Mouse (Mus musculus) stomach, postnatal 0 days (tissue): ENCODE measurements at regions not wholly inside any gene's neighbourhood (a gene's known extent, or its start where the extent isn't known, plus 50 kb on each side); places are given as distances from the start of the nearest gene placed in this dataset.

Experiments used
- ATAC-seq: fragments of 200-750 bp; cut with Nextera tagmentation; 2 replicates; pipeline ENCODE4 v1.8.0; 2017; ENCODE audit not compliant: low FRiP score, low TSS enrichment
- DNase-seq: peaks from one replicate; pipeline ENCODE4 v3.0.0-alpha.2; 2016; ENCODE audit warnings: low spot score
- H3K27ac ChIP-seq: fragments of 300-500 bp; sonication (generic); replicated peaks from 2 replicates; pipeline ENCODE4 v1.5.1; 2014; ENCODE audit warnings: mild to moderate bottlenecking, control low read depth
- H3K27me3 ChIP-seq: fragments of 300-500 bp; sonication (generic); 2 replicates; pipeline ENCODE4 v1.6.1; 2014; ENCODE audit warnings: low read length; ENCODE audit not compliant: control insufficient read depth, insufficient read depth
- H3K36me3 ChIP-seq: fragments of 300-500 bp; sonication (generic); 2 replicates; pipeline ENCODE4 v1.6.1; 2014; ENCODE audit warnings: low read length, mixed read lengths; ENCODE audit not compliant: control insufficient read depth, insufficient read depth
- H3K4me1 ChIP-seq: fragments of 300-500 bp; sonication (generic); replicated peaks from 2 replicates; pipeline ENCODE4 v1.6.1; 2014; ENCODE audit warnings: antibody characterized with exemption; ENCODE audit not compliant: control insufficient read depth, insufficient read depth
- H3K4me2 ChIP-seq: fragments of 300-500 bp; sonication (generic); replicated peaks from 2 replicates; pipeline ENCODE4 v1.6.1; 2014; ENCODE audit warnings: low read depth, mild to moderate bottlenecking, control low read depth, moderate library complexity
- H3K4me3 ChIP-seq: fragments of 300-500 bp; sonication (generic); 2 replicates; pipeline ENCODE4 v1.5.1; 2014; ENCODE audit warnings: low read depth, low read length, control low read depth
- H3K9ac ChIP-seq: fragments of 300-500 bp; sonication (generic); 2 replicates; pipeline ENCODE4 v1.6.1; 2014; ENCODE audit warnings: mild to moderate bottlenecking, low read length, control low read depth, mixed read lengths
- H3K9me3 ChIP-seq: fragments of 300-500 bp; sonication (generic); 2 replicates; pipeline ENCODE4 v1.6.1; 2016; ENCODE audit warnings: low read length; ENCODE audit not compliant: control insufficient read depth
- CTCF ChIP-seq: IDR thresholded peaks from 2 replicates; pipeline ENCODE4 v1.5.1; 2016; ENCODE audit warnings: antibody characterized with exemption, low read depth, mild to moderate bottlenecking, moderate library complexity
- EP300 ChIP-seq: optimal IDR thresholded peaks from 2 replicates; pipeline ENCODE3; 2016; ENCODE audit warnings: antibody characterized with exemption
- WGBS: fragments of 180-500 bp; shearing (Covaris S2); extraction: QIAGEN DNeasy Blood & Tissue Kit; methylation state at CpG from one replicate; pipeline ENCODE4 v1.1.7; 2014; 5-methylcytosine and 5-hydroxymethylcytosine counted together

GRCm38 (mm10) chr6:51696396-51696795 lies 172.7 kb downstream of the Snx10 start:
- Histone ChIP-seq H3K4me2 (no peak overlapping the region), H3K4me3 (no peak overlapping the region), H3K27me3 (no peaks in the 10 kb centered on the region), H3K9me3 (no peaks in the 10 kb centered on the region), H3K27ac (no peak overlapping the region), H3K9ac (no peak overlapping the region), H3K36me3 (no peaks in the 10 kb centered on the region), H3K4me1 (no peaks in the 10 kb centered on the region)
- no peak for TF ChIP-seq CTCF
- TF ChIP-seq EP300: no peak
- WGBS: 84% methylated on average over 7 of the region's 7 CpGs
- DNase-seq: no peak
- no peak for ATAC-seq

GRCm38 (mm10) chr6:51697754-51698153 lies 174.1 kb downstream of the Snx10 start:
- H3K4me1 ChIP-seq: no peaks in the 10 kb centered on the region
- no peak for DNase-seq
- no peak; the same call in 1 of the 2 replicates for ATAC-seq
- no peak overlapping the region for H3K4me3 ChIP-seq
- no peak overlapping the region for H3K27ac ChIP-seq
- H3K4me2 ChIP-seq: no peak overlapping the region
- H3K9ac ChIP-seq: no peak overlapping the region
- no peak for TF ChIP-seq EP300
- TF ChIP-seq CTCF: no peak
- H3K36me3 ChIP-seq: no peaks in the 10 kb centered on the region
- 70% methylated on average over 3 of the region's 3 CpGs for WGBS
- H3K27me3 ChIP-seq: no peaks in the 10 kb centered on the region
- H3K9me3 ChIP-seq: no peaks in the 10 kb centered on the region

GRCm38 (mm10) chr6:51698244-51698643 lies 174.5 kb downstream of the Snx10 start:
- no peaks in the 10 kb centered on the region for H3K27me3 ChIP-seq
- no peaks in the 10 kb centered on the region for H3K4me1 ChIP-seq
- no peak for DNase-seq
- TF ChIP-seq CTCF (no peak), EP300 (no peak)
- H3K9ac ChIP-seq: no peak overlapping the region
- no peaks in the 10 kb centered on the region for H3K36me3 ChIP-seq
- H3K4me2 ChIP-seq: no peak overlapping the region
- no peak overlapping the region for H3K4me3 ChIP-seq
- H3K27ac ChIP-seq: no peak overlapping the region
- no peaks in the 10 kb centered on the region for H3K9me3 ChIP-seq
- no peak for ATAC-seq
- WGBS: 72% methylated on average over 4 of the region's 4 CpGs

- TF ChIP-seq EP300 (no peak), CTCF (no peak)
- Histone ChIP-seq H3K4me3 (no peak overlapping the region), H3K9ac (no peak overlapping the region), H3K9me3 (no peaks in the 10 kb centered on the region), H3K4me2 (no peak overlapping the region), H3K27ac (no peak overlapping the region), H3K27me3 (no peaks in the 10 kb centered on the region), H3K36me3 (no peaks in the 10 kb centered on the region), H3K4me1 (no peaks in the 10 kb centered on the region)
- no peak for DNase-seq
- no peak for ATAC-seq
- 80% methylated on average over 11 of the region's 11 CpGs for WGBS
Measured at GRCm38 (mm10) chr6:51701253-51702020, 177.7 kb downstream of the Snx10 start.

- Histone ChIP-seq H3K27me3 (no peaks in the 10 kb centered on the region), H3K9ac (no peak overlapping the region), H3K4me3 (no peak overlapping the region), H3K36me3 (no peaks in the 10 kb centered on the region), H3K9me3 (no peaks in the 10 kb centered on the region), H3K4me1 (no peaks in the 10 kb centered on the region), H3K4me2 (no peak overlapping the region), H3K27ac (no peak overlapping the region)
- ATAC-seq: no peak
- TF ChIP-seq CTCF (no peak), EP300 (no peak)
- no peak for DNase-seq
- 67% methylated on average over 10 of the region's 10 CpGs for WGBS
Measured at GRCm38 (mm10) chr6:51702456-51703171, 178.9 kb downstream of the Snx10 start.

GRCm38 (mm10) chr6:51708011-51708410 lies 184.3 kb downstream of the Snx10 start:
- TF ChIP-seq CTCF: no peak
- TF ChIP-seq EP300: no peak
- DNase-seq: no peak
- ATAC-seq: no peak
- H3K4me3 ChIP-seq: no peak overlapping the region
- no peaks in the 10 kb centered on the region for H3K4me1 ChIP-seq
- H3K4me2 ChIP-seq: no peak overlapping the region
- H3K27ac ChIP-seq: no peak overlapping the region
- H3K27me3 ChIP-seq: no peaks in the 10 kb centered on the region
- H3K9me3 ChIP-seq: no peaks in the 10 kb centered on the region
- no peaks in the 10 kb centered on the region for H3K36me3 ChIP-seq
- 59% methylated on average over 6 of the region's 6 CpGs for WGBS
- no peak overlapping the region for H3K9ac ChIP-seq
